Mouse (Mus musculus): ENCODE results near the gene Ptov1.

DNA sequence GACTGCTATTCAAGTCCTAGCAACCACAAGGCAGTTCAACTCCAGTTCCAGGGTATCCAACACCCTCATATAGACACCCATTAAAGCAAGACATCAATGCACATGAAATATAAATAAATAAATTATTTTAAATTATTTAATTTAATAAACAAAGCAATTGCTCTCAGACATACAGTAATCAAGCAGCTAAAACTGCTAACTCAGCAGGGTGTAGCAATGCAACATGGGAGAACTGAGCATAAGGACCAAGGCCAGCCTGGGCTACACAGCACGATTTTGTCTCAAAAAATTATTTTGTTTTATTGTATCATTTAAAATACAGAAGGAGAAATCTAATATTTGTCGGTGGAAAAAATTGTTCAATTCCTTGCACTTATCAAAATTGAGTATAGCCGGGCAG, 24.6 kb upstream of the Ptov1 start:
- TF ChIP-seq CTCF (IDR thresholded peaks at IDR 0.05) (no peak), EP300 (IDR thresholded peaks at IDR 0.05) (no peak)
